10 mouse cellular contexts compared by ENCODE assay signal in genomic region chr10:91685164-91686027, GRCm38 (mm10).
DNase-seq lines count a peak whose midpoint lies in the region; ATAC-seq and TF ChIP-seq lines count a peak whose summit lies in the region.
"Had no signal": no experiment of that assay in that cellular context is flagged by ENCODE, and none has a peak within 500 bp of the region (broad histone marks: within the 10 kb centered on the region; RNA-seq: fewer than 3 reads in every experiment).

No protein-coding gene starts in this region.

- no peaks in the 10 kb centered on the region for H3K27me3 ChIP-seq in intestine, embryonic 15.5 days (replicated peaks)
- no peaks in the 10 kb centered on the region for H3K27me3 ChIP-seq in intestine, embryonic 16.5 days (replicated peaks; ENCODE audit: control insufficient read depth, insufficient read depth, low read length)
- no peaks in the 10 kb centered on the region for H3K27me3 ChIP-seq in midbrain, postnatal 0 days (ENCODE audit: insufficient read depth, low read length)
- no peaks in the 10 kb centered on the region for H3K27me3 ChIP-seq in heart, embryonic 12.5 days (replicated peaks)
- H3K27me3 ChIP-seq in liver, embryonic 11.5 days (replicated peaks; ENCODE audit: control insufficient read depth, insufficient read depth, low read length): no peaks in the 10 kb centered on the region

- WGBS in intestine, embryonic 15.5 days: 59% methylated on average over 8 of the region's 8 CpGs
- 55% methylated on average over 8 of the region's 8 CpGs for WGBS in intestine, embryonic 16.5 days
- 18% methylated on average over 8 of the region's 8 CpGs for WGBS in midbrain, postnatal 0 days
- WGBS in heart, embryonic 12.5 days: 58% methylated on average over 8 of the region's 8 CpGs
- WGBS in liver, embryonic 11.5 days: 73% methylated on average over 8 of the region's 8 CpGs

- H3K9ac ChIP-seq in intestine, embryonic 15.5 days: no peak overlapping the region
- no peak overlapping the region for H3K9ac ChIP-seq in intestine, embryonic 16.5 days (ENCODE audit: low read depth, low read length)
- H3K9ac ChIP-seq in midbrain, postnatal 0 days (replicated peaks; ENCODE audit: low read length, poor library complexity, severe bottlenecking): no peak overlapping the region
- no peak overlapping the region for H3K9ac ChIP-seq in heart, embryonic 12.5 days
- no peak overlapping the region for H3K9ac ChIP-seq in liver, embryonic 11.5 days (ENCODE audit: low read depth, low read length)

- H3K4me3 ChIP-seq in intestine, embryonic 15.5 days (replicated peaks): no peak overlapping the region
- H3K4me3 ChIP-seq in intestine, embryonic 16.5 days (ENCODE audit: low read length): no peak overlapping the region
- H3K4me3 ChIP-seq in midbrain, postnatal 0 days (ENCODE audit: low read depth, low read length): no peak overlapping the region
- no peak overlapping the region for H3K4me3 ChIP-seq in heart, embryonic 12.5 days
- no peak overlapping the region for H3K4me3 ChIP-seq in liver, embryonic 11.5 days (ENCODE audit: low read depth, low read length)

- DNase-seq in fat pad, adult 2 months (ENCODE audit: extremely low read depth, low read depth, low spot score): peak; percentile 45
- DNase-seq in kidney, adult 18-20 months: peak; percentile 3
- DNase-seq in midbrain, postnatal 0 days (ENCODE audit: low spot score): peak; percentile 42
- no peak for DNase-seq in adrenal gland, postnatal 25 days
- DNase-seq in liver, embryonic 11.5 days (ENCODE audit: low spot score): no peak
- DNase-seq: adrenal gland, adult 2 months; thymus, adult 18-20 months had no signal

- H3K27ac ChIP-seq in intestine, embryonic 15.5 days: no peak overlapping the region
- H3K27ac ChIP-seq in intestine, embryonic 16.5 days (ENCODE audit: low read length): no peak overlapping the region
- 0 out of 2 replicates have a peak overlapping the region, but pooled peaks have one; percentile 26 for H3K27ac ChIP-seq in midbrain, postnatal 0 days (ENCODE audit: low read depth, low read length)
- H3K27ac ChIP-seq in heart, embryonic 12.5 days (ENCODE audit: poor library complexity, severe bottlenecking): no peak overlapping the region
- H3K27ac ChIP-seq in liver, embryonic 11.5 days (ENCODE audit: low read depth, low read length): no peak overlapping the region

- H3K9me3 ChIP-seq in intestine, embryonic 15.5 days: no peaks in the 10 kb centered on the region
- no peaks in the 10 kb centered on the region for H3K9me3 ChIP-seq in intestine, embryonic 16.5 days (ENCODE audit: control insufficient read depth, low read length)
- no peaks in the 10 kb centered on the region for H3K9me3 ChIP-seq in midbrain, postnatal 0 days (ENCODE audit: low read length)
- H3K9me3 ChIP-seq in heart, embryonic 12.5 days (replicated peaks): no peaks in the 10 kb centered on the region
- H3K9me3 ChIP-seq in liver, embryonic 11.5 days (ENCODE audit: control insufficient read depth, low read length): no peaks in the 10 kb centered on the region

- H3K4me2 ChIP-seq in intestine, embryonic 15.5 days (replicated peaks): no peak overlapping the region
- H3K4me2 ChIP-seq in intestine, embryonic 16.5 days (ENCODE audit: low read depth, low read length): no peak overlapping the region
- H3K4me2 ChIP-seq in midbrain, postnatal 0 days (ENCODE audit: low read depth, low read length, poor library complexity, severe bottlenecking): peak overlapping the region; percentile 18; the same call in 1 of the 2 replicates
- H3K4me2 ChIP-seq in heart, embryonic 12.5 days: no peak overlapping the region
- no peak overlapping the region for H3K4me2 ChIP-seq in liver, embryonic 11.5 days

- no peaks in the 10 kb centered on the region for H3K36me3 ChIP-seq in intestine, embryonic 15.5 days
- H3K36me3 ChIP-seq in intestine, embryonic 16.5 days (ENCODE audit: control insufficient read depth, insufficient read depth, low read length): no peaks in the 10 kb centered on the region
- no peaks in the 10 kb centered on the region for H3K36me3 ChIP-seq in midbrain, postnatal 0 days (ENCODE audit: insufficient read depth, low read length)
- no peaks in the 10 kb centered on the region for H3K36me3 ChIP-seq in heart, embryonic 12.5 days
- H3K36me3 ChIP-seq in liver, embryonic 11.5 days (ENCODE audit: control insufficient read depth, insufficient read depth, low read length): no peaks in the 10 kb centered on the region

- 0 out of 2 replicates have a peak, but pooled peaks have one; percentile 16 for TF ChIP-seq CTCF in midbrain, postnatal 0 days (IDR thresholded peaks at IDR 0.05)

- ATAC-seq in intestine, embryonic 15.5 days: peak; percentile 34; the same call in 1 of the 2 replicates
- ATAC-seq in intestine, embryonic 16.5 days: no peak
- ATAC-seq in midbrain, postnatal 0 days (ENCODE audit: low FRiP score): peak; percentile 65
- no peak for ATAC-seq in heart, embryonic 12.5 days (ENCODE audit: insufficient number of reproducible peaks, low FRiP score)
- ATAC-seq in liver, embryonic 11.5 days (replicated peaks; ENCODE audit: low FRiP score): no peak

- H3K4me1 ChIP-seq in intestine, embryonic 15.5 days (replicated peaks): no peaks in the 10 kb centered on the region
- H3K4me1 ChIP-seq in intestine, embryonic 16.5 days (ENCODE audit: control insufficient read depth, insufficient read depth, low read length): no peaks in the 10 kb centered on the region
- peaks cover 9% of the 10 kb centered on the region; the same call in 1 of the 2 replicates for H3K4me1 ChIP-seq in midbrain, postnatal 0 days (ENCODE audit: insufficient read depth, low read length)
- no peaks in the 10 kb centered on the region for H3K4me1 ChIP-seq in heart, embryonic 12.5 days (replicated peaks)
- no peaks in the 10 kb centered on the region for H3K4me1 ChIP-seq in liver, embryonic 11.5 days (replicated peaks; ENCODE audit: control insufficient read depth, insufficient read depth, low read length)

Comparison
In these comparisons a context has a peak if more than half of its experiments do, and no peak if none do; other contexts are left out.
1. ATAC-seq: peak in intestine, embryonic 15.5 days (single experiment) and midbrain, postnatal 0 days (single experiment); none in intestine, embryonic 16.5 days (single experiment), heart, embryonic 12.5 days (single experiment) and liver, embryonic 11.5 days (single experiment).
2. DNase-seq: peak in fat pad, adult 2 months (single experiment), kidney, adult 18-20 months (single experiment) and midbrain, postnatal 0 days (single experiment); none in adrenal gland, postnatal 25 days (single experiment) and liver, embryonic 11.5 days (single experiment).